Mouse (Mus musculus) heart, adult 2 months (tissue): ENCODE results near the gene Rtn2.

Experiments
- CTCF ChIP-seq: fragments of 200-600 bp; IDR thresholded peaks from 2 replicates; pipeline ENCODE4 v1.8.1; 2022; ENCODE audit warnings: antibody characterized with exemption, mild to moderate bottlenecking, moderate library complexity
- EP300 ChIP-seq: fragments of 200-500 bp; IDR thresholded peaks from 2 replicates; pipeline ENCODE4 v1.6.1; 2011; ENCODE audit warnings: low read depth, low read length, control low read depth; ENCODE audit not compliant: insufficient read depth

DNA sequence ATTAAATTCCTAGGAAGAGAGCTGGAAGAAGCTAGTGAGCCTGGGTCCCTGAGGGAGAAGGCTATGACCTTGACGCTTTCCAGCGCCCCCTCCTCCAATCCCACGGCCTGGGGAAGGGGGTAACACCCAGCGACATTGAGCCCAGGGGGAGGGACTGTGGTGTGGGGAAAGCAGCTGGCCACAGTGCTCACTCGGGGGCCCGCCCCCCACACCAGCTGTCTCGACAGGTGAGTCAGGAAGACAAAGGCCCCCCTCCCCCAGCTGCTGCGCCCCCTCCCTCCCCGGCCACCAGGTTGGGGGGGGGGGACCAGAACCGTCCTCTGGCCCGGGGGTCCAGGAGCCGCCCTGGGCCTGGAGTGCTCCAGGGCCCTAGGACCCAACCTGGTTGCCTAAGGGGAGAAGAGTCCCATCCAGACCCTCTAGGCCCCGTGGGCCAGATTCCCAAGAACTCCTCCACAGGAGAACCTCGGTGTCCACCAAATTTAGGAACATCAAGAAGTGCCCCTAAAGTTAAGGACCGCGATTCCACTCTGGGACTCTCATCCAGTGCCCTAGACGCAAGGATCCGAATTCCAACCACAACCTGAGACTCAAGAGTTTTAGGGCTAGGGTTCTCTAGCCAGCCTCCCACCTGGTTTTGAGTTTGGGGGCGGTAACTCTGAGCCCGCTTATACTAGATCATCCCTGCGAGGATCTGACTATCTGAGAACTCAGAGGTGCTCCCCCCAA is 11.8 kb upstream of the Rtn2 start:
- TF ChIP-seq CTCF (no peak), EP300 (no peak)
